Mouse (Mus musculus) intestine, embryonic 16.5 days (tissue): Measurements from ENCODE around the gene Slc2a9. TPM values are rescaled to one million over a fixed set of nuclear protein-coding genes. Genes with fewer than 3 reads are reported as not detected.
A peak's percentile ranks its signal among the peaks of the same experiment; 100 is the strongest.

Experiments
- ATAC-seq: fragments of 200-750 bp; cut with Nextera tagmentation; 2 replicates; pipeline ENCODE4 v1.8.0; 2017; ENCODE audit warnings: moderate TSS enrichment, moderate library complexity
- H3K27ac ChIP-seq: fragments of 300-500 bp; sonication (generic); 2 replicates; pipeline ENCODE4 v1.5.1; 2014; ENCODE audit warnings: mild to moderate bottlenecking, low read length
- H3K27me3 ChIP-seq: fragments of 300-500 bp; sonication (generic); replicated peaks from 2 replicates; pipeline ENCODE4 v1.6.1; 2014; ENCODE audit warnings: low read length, control low read depth, mixed read lengths; ENCODE audit not compliant: control insufficient read depth, insufficient read depth
- H3K36me3 ChIP-seq: fragments of 300-500 bp; sonication (generic); 2 replicates; pipeline ENCODE4 v1.6.1; 2014; ENCODE audit warnings: low read length, control low read depth; ENCODE audit not compliant: control insufficient read depth, insufficient read depth
- H3K4me1 ChIP-seq: fragments of 300-500 bp; sonication (generic); 2 replicates; pipeline ENCODE4 v1.6.1; 2014; ENCODE audit warnings: low read length, control low read depth, mixed read lengths; ENCODE audit not compliant: control insufficient read depth, insufficient read depth
- H3K4me2 ChIP-seq: fragments of 300-500 bp; sonication (generic); 2 replicates; pipeline ENCODE4 v1.6.1; 2014; ENCODE audit warnings: low read depth, low read length, control low read depth
- H3K4me3 ChIP-seq: fragments of 300-500 bp; sonication (generic); 2 replicates; pipeline ENCODE4 v1.5.1; 2014; ENCODE audit warnings: mild to moderate bottlenecking, low read length
- H3K9ac ChIP-seq: fragments of 300-500 bp; sonication (generic); 2 replicates; pipeline ENCODE4 v1.6.1; 2014; ENCODE audit warnings: low read depth, low read length
- H3K9me3 ChIP-seq: fragments of 300-500 bp; sonication (generic); 2 replicates; pipeline ENCODE4 v1.6.1; 2016; ENCODE audit warnings: low read length, control low read depth; ENCODE audit not compliant: control insufficient read depth
- WGBS: fragments of 180-500 bp; shearing (Covaris S2); extraction: QIAGEN DNeasy Blood & Tissue Kit; methylation state at CpG from one replicate; pipeline ENCODE4 v1.1.7; 2014; 5-methylcytosine and 5-hydroxymethylcytosine counted together
- polyA plus RNA-seq: library from polyadenylated mRNA; unstranded; fragments of >200 nt; fragmentation: Nextera tagmentation; extraction: Ambion mirVana; gene quantifications from 2 replicates; pipeline ENCODE4 v1.2.1, GENCODE M21; 2015

Slc2a9 gene
- 2.5 and 2.6 TPM in 2 replicates for polyA plus RNA-seq

DNA sequence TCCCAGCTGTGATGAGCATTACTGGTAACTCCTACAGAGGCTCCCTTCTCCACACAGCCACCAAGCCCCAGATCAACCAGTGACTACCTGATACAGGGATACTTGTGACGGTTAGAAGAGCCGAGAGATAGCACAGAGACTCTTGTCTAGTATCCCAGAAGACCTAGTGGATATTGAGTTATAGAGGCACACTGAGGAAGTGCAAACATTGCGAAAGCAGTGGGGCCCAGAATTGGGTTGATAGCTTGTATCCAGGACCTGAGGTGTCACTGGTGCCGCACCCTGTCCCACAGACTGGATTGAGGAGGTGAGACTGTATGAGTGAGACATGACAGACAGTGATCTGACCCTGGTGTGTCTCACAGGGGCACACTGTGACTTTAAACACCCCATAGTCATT is at the start of gene Slc2a9:
TSS of gene Slc2a9 (minus strand) at position 152 of the 400 bp plus-strand sequence.
- Histone ChIP-seq H3K4me3 (no peak within 1 kb of the TSS), H3K9me3 (no peaks in the 10 kb centered on the region), H3K36me3 (no peaks in the 10 kb centered on the region), H3K27me3 (no peaks in the 10 kb centered on the region), H3K4me2 (no peak within 1 kb of the TSS), H3K4me1 (no peaks in the 10 kb centered on the region), H3K27ac (no peak within 1 kb of the TSS), H3K9ac (no peak within 1 kb of the TSS)
- ATAC-seq: peak; percentile 29; the same call in 1 of the 2 replicates
- 63% methylated on average over 4 of the region's 4 CpGs for WGBS

DNA sequence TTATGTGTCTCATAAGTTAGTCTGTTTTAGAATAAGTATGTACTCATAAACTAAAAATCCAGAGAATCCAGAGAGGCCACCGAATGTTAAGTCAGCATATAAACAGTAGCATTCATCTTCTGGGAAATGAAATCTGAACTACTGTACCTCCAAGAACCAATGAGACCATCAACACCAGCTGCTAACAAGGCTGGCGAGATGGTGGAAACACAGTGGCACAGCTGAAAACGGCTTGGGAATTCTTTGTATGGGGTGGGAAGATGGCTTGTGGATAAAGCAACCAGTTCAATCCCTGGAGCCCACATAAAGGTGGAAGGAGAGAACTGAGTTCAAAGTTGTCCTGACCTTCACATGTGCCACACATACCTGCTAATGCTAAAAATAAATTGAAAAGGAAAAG is 49.7 kb upstream of the Slc2a9 start:
- no peak overlapping the region for H3K4me3 ChIP-seq
- peaks cover 11% of the 10 kb centered on the region for H3K36me3 ChIP-seq
- no peak overlapping the region for H3K27ac ChIP-seq
- H3K27me3 ChIP-seq: no peaks in the 10 kb centered on the region
- H3K9me3 ChIP-seq: no peaks in the 10 kb centered on the region
- no peak overlapping the region for H3K4me2 ChIP-seq
- no peak overlapping the region for H3K9ac ChIP-seq
- no peak for ATAC-seq
- H3K4me1 ChIP-seq: peaks cover 45% of the 10 kb centered on the region
- 54% methylated on average over 3 of the region's 3 CpGs for WGBS

DNA sequence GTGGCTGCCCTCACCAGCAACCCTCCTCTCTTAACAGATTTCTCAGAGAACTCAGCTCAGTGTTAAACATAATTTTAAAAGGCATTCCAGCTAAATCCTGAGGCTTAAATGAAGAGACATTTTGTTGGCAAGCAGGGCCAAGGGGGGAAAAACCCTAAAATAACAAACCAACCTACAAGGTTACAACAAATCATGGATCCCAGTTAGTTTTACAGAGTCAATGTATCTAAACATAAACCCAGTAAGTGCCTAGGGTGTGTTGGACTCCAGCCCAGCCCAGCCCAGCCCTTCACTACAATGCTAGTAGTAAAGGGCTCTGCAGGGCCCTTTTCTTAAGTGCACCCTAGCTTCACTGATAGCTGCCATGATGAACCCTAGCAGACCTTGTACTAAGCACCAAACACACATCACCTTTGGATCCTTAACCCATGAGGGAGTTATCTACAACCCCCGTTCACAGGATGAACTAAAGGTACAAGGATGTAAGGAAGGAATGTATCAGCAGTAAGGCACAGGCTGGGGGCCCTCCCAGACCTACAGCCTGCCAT is 47.4 kb upstream of the Slc2a9 start:
- Histone ChIP-seq H3K27ac (peak overlapping the region; percentile 79), H3K27me3 (no peaks in the 10 kb centered on the region), H3K36me3 (peaks cover 28% of the 10 kb centered on the region), H3K4me2 (0 out of 2 replicates have a peak overlapping the region, but pooled peaks have one; percentile 0), H3K4me1 (peaks cover 33% of the 10 kb centered on the region), H3K9me3 (no peaks in the 10 kb centered on the region), H3K4me3 (no peak overlapping the region), H3K9ac (no peak overlapping the region)
- WGBS: 66% methylated on average over 1 of the region's 1 CpGs
- ATAC-seq: peak; percentile 90

DNA sequence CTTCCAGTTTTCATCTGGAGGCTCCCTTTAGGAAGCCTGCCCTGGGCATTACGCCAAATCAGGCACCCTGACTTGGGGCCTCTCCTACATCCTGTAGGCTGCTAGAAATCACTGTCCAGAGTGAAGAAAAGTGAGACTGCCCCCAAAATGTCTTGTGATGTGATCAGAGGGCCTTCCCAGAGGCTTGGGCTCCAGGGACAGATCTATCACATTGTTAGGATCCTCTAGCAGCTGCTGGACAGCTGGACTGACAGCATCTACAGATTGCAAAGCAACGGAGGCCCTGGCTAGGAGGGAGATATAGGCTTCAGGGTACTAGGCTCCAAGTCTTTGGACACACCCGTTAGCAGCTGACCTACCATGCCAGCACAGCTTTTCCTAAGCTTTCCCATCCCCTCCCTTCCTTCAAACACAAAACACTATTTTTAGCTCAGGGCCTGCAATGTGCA is 46.5 kb upstream of the Slc2a9 start:
- 42% methylated on average over 3 of the region's 3 CpGs for WGBS
- H3K36me3 ChIP-seq: peaks cover 29% of the 10 kb centered on the region
- ATAC-seq: peak; percentile 37

DNA sequence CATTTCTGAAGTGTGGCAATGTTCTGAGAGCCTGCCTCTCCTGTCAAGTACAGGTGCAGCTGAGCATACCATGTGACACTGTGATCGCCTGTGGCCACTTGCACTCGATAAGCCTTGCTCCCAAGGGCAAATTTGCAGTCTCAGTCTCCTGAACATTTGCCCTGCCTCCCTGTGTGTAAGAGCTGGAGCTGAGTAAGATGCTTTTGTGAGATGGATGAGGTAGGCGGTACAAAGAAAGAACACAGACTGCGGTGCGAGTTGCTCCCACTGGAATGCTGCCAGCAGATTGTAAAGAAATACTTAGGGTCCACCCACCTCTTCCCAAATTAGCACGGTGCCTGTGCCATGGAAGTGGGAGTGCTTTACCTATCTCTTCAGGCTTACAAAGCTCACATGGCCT is 44.4 kb upstream of the Slc2a9 start:
- Histone ChIP-seq H3K4me2 (no peak overlapping the region), H3K4me3 (no peak overlapping the region), H3K27me3 (no peaks in the 10 kb centered on the region), H3K36me3 (peaks cover 43% of the 10 kb centered on the region), H3K9ac (no peak overlapping the region), H3K9me3 (no peaks in the 10 kb centered on the region), H3K27ac (no peak overlapping the region), H3K4me1 (peaks cover 19% of the 10 kb centered on the region)
- no peak for ATAC-seq
- 61% methylated on average over 6 of the region's 6 CpGs for WGBS

More for the DNA sequence above, 46.5 kb upstream of the Slc2a9 start:
- Histone ChIP-seq H3K9me3 (no peaks in the 10 kb centered on the region), H3K4me1 (peaks cover 28% of the 10 kb centered on the region), H3K27ac (peak overlapping the region; percentile 79), H3K9ac (no peak overlapping the region), H3K4me2 (no peak overlapping the region; the same call in 1 of the 2 replicates), H3K27me3 (no peaks in the 10 kb centered on the region), H3K4me3 (no peak overlapping the region)

DNA sequence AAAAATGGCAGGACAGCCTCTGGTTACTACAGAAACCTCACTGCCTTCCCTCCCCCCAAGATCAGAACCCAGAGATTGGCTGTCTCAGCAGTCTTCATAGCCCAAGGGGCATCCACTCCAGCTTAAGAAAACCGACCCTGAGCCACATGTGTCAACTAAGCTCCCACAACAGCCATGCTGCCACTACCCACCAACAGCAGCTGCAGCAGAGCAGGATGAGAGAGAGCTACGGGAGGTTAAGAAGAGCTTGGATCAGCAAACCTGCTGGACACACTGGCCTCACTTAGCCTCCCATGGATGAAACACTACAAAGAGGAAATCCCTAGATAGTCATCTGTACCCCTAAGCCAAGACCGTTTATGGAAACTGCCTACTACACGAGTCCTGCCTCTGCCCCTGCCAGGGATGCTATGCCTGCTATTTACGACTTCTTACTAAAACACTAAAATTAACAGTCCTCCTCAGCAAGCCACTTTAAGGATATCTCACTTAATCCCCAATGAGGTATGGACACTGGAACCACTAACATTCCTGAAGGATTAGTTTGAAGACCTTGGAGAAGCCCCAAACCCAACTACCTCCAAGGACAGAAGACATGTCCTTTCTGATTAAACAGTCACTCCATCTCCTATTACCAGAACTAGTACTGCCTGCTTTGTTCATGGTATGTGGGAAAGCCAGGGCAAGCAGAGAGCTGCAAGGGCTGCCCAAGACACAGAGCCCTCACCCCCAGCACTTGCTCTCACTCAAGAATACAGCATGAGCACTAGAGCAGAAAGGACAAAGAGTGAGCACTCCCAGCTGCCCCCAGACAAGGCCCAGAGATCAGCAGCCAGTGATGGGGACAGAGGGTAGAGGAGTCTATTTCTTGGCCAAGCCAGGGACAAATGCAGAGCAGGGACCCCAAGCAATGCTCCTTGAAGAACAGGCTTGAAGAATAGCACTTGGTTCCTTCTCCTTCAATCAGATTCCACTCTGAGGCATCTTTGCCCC is 41.8 kb upstream of the Slc2a9 start:
- Histone ChIP-seq H3K27me3 (no peaks in the 10 kb centered on the region), H3K27ac (no peak overlapping the region), H3K4me3 (no peak overlapping the region), H3K9me3 (no peaks in the 10 kb centered on the region), H3K4me2 (no peak overlapping the region), H3K9ac (no peak overlapping the region), H3K36me3 (peaks cover 58% of the 10 kb centered on the region), H3K4me1 (peaks cover 4% of the 10 kb centered on the region)
- ATAC-seq: no peak
- WGBS: 55% methylated on average over 5 of the region's 5 CpGs

DNA sequence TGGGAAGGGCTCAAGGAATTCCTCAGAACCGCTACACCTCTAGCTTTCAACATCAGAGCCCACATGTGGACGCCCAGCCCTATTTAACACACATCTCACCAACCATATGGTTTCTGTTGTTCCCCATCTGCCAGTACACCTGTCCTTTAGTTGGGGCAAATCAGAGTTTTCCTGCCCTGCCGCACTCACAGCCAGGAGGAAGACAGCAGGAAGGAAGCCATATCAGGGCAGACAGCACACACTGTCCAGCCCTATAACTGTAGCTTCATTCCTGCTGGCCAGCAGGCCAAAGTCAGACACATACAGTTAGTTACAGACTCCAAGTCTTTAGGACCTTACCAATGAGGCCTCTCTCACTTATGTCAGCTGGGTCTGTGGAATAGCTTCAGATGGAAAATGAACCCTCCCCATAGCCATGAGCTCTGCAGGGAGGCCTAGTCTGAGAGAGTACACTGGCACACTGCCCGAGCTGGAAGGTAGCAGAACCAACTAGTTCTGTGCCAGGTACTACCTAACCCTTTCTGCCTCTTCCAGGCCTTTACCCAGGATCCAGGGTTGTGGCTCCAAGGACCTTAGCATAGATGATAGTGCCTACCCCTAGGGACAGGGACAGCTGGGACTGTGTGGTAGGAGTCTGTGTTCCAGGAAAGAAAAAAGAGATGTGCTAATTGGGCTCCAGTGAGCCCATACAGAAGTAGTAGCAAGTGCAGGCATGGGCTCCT is 40.7 kb upstream of the Slc2a9 start:
- Histone ChIP-seq H3K27ac (no peak overlapping the region), H3K27me3 (no peaks in the 10 kb centered on the region), H3K9ac (no peak overlapping the region), H3K9me3 (no peaks in the 10 kb centered on the region), H3K4me2 (no peak overlapping the region), H3K4me3 (no peak overlapping the region), H3K36me3 (peaks cover 60% of the 10 kb centered on the region), H3K4me1 (no peaks in the 10 kb centered on the region)
- no peak for ATAC-seq
- 88% methylated on average over 4 of the region's 4 CpGs for WGBS

DNA sequence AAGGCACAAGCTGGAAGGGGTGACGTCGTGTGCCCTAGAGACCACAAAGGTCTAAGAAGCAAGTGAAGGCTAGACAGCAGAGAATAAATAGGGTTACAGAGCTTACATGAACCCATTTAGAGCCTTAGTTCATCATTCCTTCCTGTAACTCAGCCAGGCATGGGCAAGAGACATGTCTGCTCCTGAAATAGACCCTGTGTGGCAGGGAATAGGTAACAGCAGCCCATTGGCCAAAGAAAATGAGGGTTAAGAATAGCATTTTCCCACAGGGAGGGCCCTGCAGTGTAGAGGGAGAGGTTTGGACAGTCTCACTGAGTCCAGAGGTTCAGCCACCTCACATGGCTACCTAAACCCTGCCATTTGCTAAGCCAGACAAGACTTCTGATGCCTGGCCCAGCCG is 38.8 kb upstream of the Slc2a9 start:
- peaks cover 47% of the 10 kb centered on the region for H3K36me3 ChIP-seq
- H3K9ac ChIP-seq: no peak overlapping the region
- no peaks in the 10 kb centered on the region for H3K27me3 ChIP-seq
- no peak overlapping the region for H3K27ac ChIP-seq
- H3K9me3 ChIP-seq: no peaks in the 10 kb centered on the region
- ATAC-seq: no peak
- 90% methylated on average over 3 of the region's 3 CpGs for WGBS
- no peak overlapping the region for H3K4me2 ChIP-seq
- H3K4me1 ChIP-seq: no peaks in the 10 kb centered on the region
- no peak overlapping the region for H3K4me3 ChIP-seq

DNA sequence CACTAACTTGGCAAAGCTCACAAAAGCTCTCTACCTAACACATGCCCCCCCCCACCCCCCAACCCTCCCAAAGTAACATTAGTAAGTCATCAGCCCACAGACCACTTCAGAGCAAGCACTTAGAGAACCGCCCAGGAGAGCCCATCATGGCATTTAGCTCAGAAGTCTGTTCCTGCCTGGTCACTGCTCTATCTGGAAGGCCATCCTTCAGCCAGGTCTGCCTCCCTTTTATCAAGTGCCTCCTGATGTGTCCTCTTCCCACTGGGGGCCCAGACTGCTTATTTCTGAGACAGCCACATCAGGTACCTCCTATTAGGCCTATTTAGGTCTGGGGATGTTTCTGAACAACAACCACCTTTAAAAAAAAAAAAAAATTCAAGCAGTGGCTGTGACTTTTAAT is 38.0 kb upstream of the Slc2a9 start:
- no peak for ATAC-seq
- Histone ChIP-seq H3K4me1 (no peaks in the 10 kb centered on the region), H3K4me2 (no peak overlapping the region), H3K4me3 (no peak overlapping the region), H3K9me3 (no peaks in the 10 kb centered on the region), H3K27ac (no peak overlapping the region), H3K36me3 (peaks cover 47% of the 10 kb centered on the region), H3K27me3 (no peaks in the 10 kb centered on the region), H3K9ac (no peak overlapping the region)
- WGBS: 80% methylated on average over 1 of the region's 1 CpGs
